Comparison of ENCODE assay signal across 17 mouse cellular contexts in the genomic region with DNA sequence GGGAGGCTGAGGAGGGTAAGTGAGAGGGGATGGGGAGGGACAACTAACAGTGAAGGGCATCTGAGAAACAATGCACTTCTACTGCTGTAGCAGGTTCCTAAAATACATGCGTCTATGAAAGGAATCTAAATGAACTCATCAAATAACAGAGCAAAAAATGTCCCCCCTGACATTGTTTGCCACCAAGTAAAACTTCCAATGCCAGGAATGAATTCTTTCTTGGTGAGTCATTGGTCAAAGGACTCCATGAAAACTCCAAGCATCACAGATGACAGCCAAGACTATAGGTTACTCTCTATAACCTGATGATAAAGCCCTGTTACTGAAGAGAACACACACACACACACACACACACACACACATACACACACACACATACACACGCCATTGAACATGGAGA. TPM values are rescaled to one million over a fixed set of nuclear protein-coding genes. Genes with fewer than 3 reads are reported as not detected.
"Had no signal": no experiment of that assay in that cellular context is flagged by ENCODE, and none has a peak within 500 bp of the region (broad histone marks: within the 10 kb centered on the region; RNA-seq: fewer than 3 reads in every experiment).

No protein-coding gene starts in this region.

- H3K9me3 ChIP-seq: neural tube, embryonic 13.5 days; neural tube, embryonic 15.5 days; stomach, embryonic 15.5 days had no signal

- H3K4me2 ChIP-seq: neural tube, embryonic 13.5 days; neural tube, embryonic 15.5 days; stomach, embryonic 15.5 days had no signal

- H3K9ac ChIP-seq: neural tube, embryonic 13.5 days; neural tube, embryonic 15.5 days; stomach, embryonic 15.5 days had no signal

- H3K27ac ChIP-seq: neural tube, embryonic 13.5 days; neural tube, embryonic 15.5 days; stomach, embryonic 15.5 days; stomach, postnatal 0 days had no signal

- DNase-seq: retina, postnatal 1 day; right cerebral cortex, adult 18-20 months; right cerebral cortex, postnatal 14 days; right cerebral cortex, postnatal 25 days; right cerebral cortex, postnatal 4 days; spleen, adult 18-20 months; thymus, adult 18-20 months; thymus, adult 2 months; thymus, postnatal 14 days; thymus, postnatal 25 days; thymus, postnatal 36 days; thymus, postnatal 4 days had no signal

- H3K36me3 ChIP-seq: neural tube, embryonic 13.5 days; neural tube, embryonic 15.5 days; stomach, embryonic 15.5 days had no signal

- H3K4me3 ChIP-seq: neural tube, embryonic 13.5 days; neural tube, embryonic 15.5 days; stomach, embryonic 15.5 days had no signal

RNA-seq across cellular contexts. Expression of gene Col16a1, which starts 16.5 kb away (rescaled TPM):
- total RNA-seq: neutrophil, adult 5-6 weeks had no signal

RNA-seq across cellular contexts. Expression of gene Adgrb2, which starts 46.5 kb away (rescaled TPM):
- total RNA-seq: neutrophil, adult 5-6 weeks had no signal
